In genomic region chr6:116628539-116629171, GRCm38 (mm10) we compare ENCODE assay signal across 7 mouse cellular contexts. TPM values are rescaled to one million over a fixed set of nuclear protein-coding genes. Genes with fewer than 3 reads are reported as not detected.
DNase-seq lines count a peak whose midpoint lies in the region; ATAC-seq and TF ChIP-seq lines count a peak whose summit lies in the region.

Gene Zfp422 (minus strand): TSS chr6:116628999.

- H3K27me3 ChIP-seq in hindbrain, postnatal 0 days (ENCODE audit: insufficient read depth, low read length) = no peaks in the 10 kb centered on the region

- no peaks in the 10 kb centered on the region for H3K9me3 ChIP-seq in hindbrain, postnatal 0 days (ENCODE audit: low read length)

- peak within 1 kb of the TSS; percentile 93 for H3K4me3 ChIP-seq in gastrocnemius, adult 2 months
- peak within 1 kb of the TSS; percentile 93 for H3K4me3 ChIP-seq in hindbrain, postnatal 0 days (ENCODE audit: low read length)

- peak within 1 kb of the TSS; percentile 70 for H3K4me2 ChIP-seq in hindbrain, postnatal 0 days (ENCODE audit: low read depth, low read length)

- WGBS in hindbrain, postnatal 0 days = under 1% methylated on average over 56 of the region's 56 CpGs

- ATAC-seq in hindbrain, postnatal 0 days = peak; percentile 96

- peaks cover 4% of the 10 kb centered on the region; the same call in 1 of the 2 replicates for H3K36me3 ChIP-seq in hindbrain, postnatal 0 days (ENCODE audit: insufficient read depth, low read length)

- H3K9ac ChIP-seq in hindbrain, postnatal 0 days (replicated peaks; ENCODE audit: low read length) = peak within 1 kb of the TSS; percentile 99

- peak within 1 kb of the TSS; percentile 88 for H3K27ac ChIP-seq in gastrocnemius, adult 2 months
- peak within 1 kb of the TSS; percentile 96 for H3K27ac ChIP-seq in hindbrain, postnatal 0 days

- H3K4me1 ChIP-seq in hindbrain, postnatal 0 days (ENCODE audit: insufficient read depth, low read length) = no peaks in the 10 kb centered on the region

- intact Hi-C loops in gastrocnemius, adult 2 months (cut with DNase I) = no loop called here
- intact Hi-C loops in left cerebral cortex, postnatal 14 days (cut with DNase I) = no loop called here

- DNase-seq in adrenal gland, adult (ENCODE audit: inconsistent age in 2 of 2, low spot score in 1 of 2) = peak; percentile 67 to 91
- peak; percentile 82 to 83 for DNase-seq in cerebellum, postnatal 25 days
- DNase-seq in gastrocnemius, adult 2 months = peak; percentile 77
- DNase-seq in hindbrain, postnatal 0 days (ENCODE audit: low spot score) = peak; percentile 94
- peak in 1 of 2 experiments; percentile 71 for DNase-seq in left cerebral cortex, postnatal 14 days (ENCODE audit: low spot score in 2 of 2)
- DNase-seq in mesoderm, embryonic 11.5 days (ENCODE audit: low read depth, low spot score) = peak; percentile 83
- peak; percentile 76 for DNase-seq in right cerebral cortex, postnatal 4 days

- no peak for TF ChIP-seq CTCF in gastrocnemius, adult 2 months (IDR thresholded peaks at IDR 0.05)
- TF ChIP-seq CTCF in hindbrain, postnatal 0 days (IDR thresholded peaks at IDR 0.05; ENCODE audit: low read depth) = no peak

RNA-seq across cellular contexts. Expression of gene Zfp422, which starts in this region (rescaled TPM):
- 1 to 10 TPM; 7.7 to 7.9 TPM for total RNA-seq in gastrocnemius, adult 2 months (2021)
- 50.8 and 52.0 TPM in 2 replicates for total RNA-seq in hindbrain, postnatal 0 days (2014; rRNA removed)
- polyA plus RNA-seq in hindbrain, postnatal 0 days (2015; fragmentation: Nextera tagmentation; extraction: Ambion mirVana) = 97.1 and 101 TPM in 2 replicates
- 10 to 100 TPM; 25.2 to 29.6 TPM for total RNA-seq in left cerebral cortex, postnatal 14 days (2021)
